Mouse (Mus musculus): ENCODE results near the gene Ptprg.

- no peak for TF ChIP-seq CTCF (IDR thresholded peaks at IDR 0.05; ENCODE audit: low read depth)
- TF ChIP-seq EP300 (IDR thresholded peaks at IDR 0.05; ENCODE audit: low read depth): no peak
Measured at GRCm38 (mm10) chr14:11678201-11678600, 124.9 kb downstream of the Ptprg start.
